ENCODE assay signal across 10 mouse cellular contexts in the genomic region with DNA sequence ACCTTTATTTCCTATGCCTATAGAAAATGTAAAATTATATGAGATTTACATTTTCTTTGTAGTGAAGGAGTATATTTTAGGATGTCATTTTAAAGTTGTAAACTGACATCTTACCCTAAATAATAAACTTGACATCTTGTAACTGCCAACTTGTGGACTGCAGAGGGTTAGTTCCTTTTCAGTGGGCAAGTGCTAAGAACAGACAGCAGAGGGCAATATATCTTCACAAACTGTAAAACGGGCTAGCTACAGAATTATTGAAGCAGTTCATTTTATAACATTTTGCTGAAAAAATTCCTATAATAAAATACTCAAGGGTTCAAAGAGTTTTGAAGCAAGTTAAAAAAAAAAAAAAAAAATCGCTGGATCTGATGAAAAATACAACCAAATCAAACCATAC. TPM values are rescaled to one million over a fixed set of nuclear protein-coding genes. Genes with fewer than 3 reads are reported as not detected.
A peak's percentile ranks its signal among the peaks of the same experiment; 100 is the strongest.
DNase-seq lines count a peak whose midpoint lies in the region; ATAC-seq and TF ChIP-seq lines count a peak whose summit lies in the region.
"Had no signal": no experiment of that assay in that cellular context is flagged by ENCODE, and none has a peak within 500 bp of the region (broad histone marks: within the 10 kb centered on the region; RNA-seq: fewer than 3 reads in every experiment).

No protein-coding gene starts in this region.

- no peak for TF ChIP-seq POLR2A in heart, adult 2 months (IDR thresholded peaks at IDR 0.05; ENCODE audit: insufficient read depth, low read depth, low read length)

- H3K9me3 ChIP-seq in heart, embryonic 12.5 days (replicated peaks), result no peaks in the 10 kb centered on the region
- H3K9me3 ChIP-seq in midbrain, embryonic 14.5 days (ENCODE audit: control insufficient read depth, low read length), result no peaks in the 10 kb centered on the region
- no peaks in the 10 kb centered on the region for H3K9me3 ChIP-seq in midbrain, embryonic 16.5 days (replicated peaks; ENCODE audit: control insufficient read depth, low read length, poor library complexity, severe bottlenecking)
- H3K9me3 ChIP-seq in stomach, postnatal 0 days (ENCODE audit: control insufficient read depth, low read length), result no peaks in the 10 kb centered on the region
- H3K9me3 ChIP-seq in intestine, embryonic 15.5 days, result no peaks in the 10 kb centered on the region
- H3K9me3 ChIP-seq: liver, embryonic 15.5 days had no signal

- TF ChIP-seq EP300 in heart, adult 2 months (IDR thresholded peaks at IDR 0.05; ENCODE audit: insufficient read depth, low read depth, low read length), result no peak
- no peak for TF ChIP-seq EP300 in stomach, postnatal 0 days (optimal IDR thresholded peaks at IDR 0.05)

- 42% methylated on average over 2 of the region's 2 CpGs for WGBS in heart, adult 2 months
- WGBS in heart, embryonic 12.5 days, result 57% methylated on average over 2 of the region's 2 CpGs
- 74% methylated on average over 2 of the region's 2 CpGs for WGBS in midbrain, embryonic 14.5 days
- WGBS in midbrain, embryonic 16.5 days, result 58% methylated on average over 2 of the region's 2 CpGs
- 46% methylated on average over 2 of the region's 2 CpGs for WGBS in stomach, postnatal 0 days
- 53% methylated on average over 2 of the region's 2 CpGs for WGBS in intestine, embryonic 15.5 days

- H3K4me2 ChIP-seq in heart, embryonic 12.5 days, result no peak overlapping the region
- H3K4me2 ChIP-seq in midbrain, embryonic 14.5 days (ENCODE audit: low read length), result no peak overlapping the region
- H3K4me2 ChIP-seq in midbrain, embryonic 16.5 days (ENCODE audit: low read length), result no peak overlapping the region
- H3K4me2 ChIP-seq in stomach, postnatal 0 days (replicated peaks; ENCODE audit: low read depth), result no peak overlapping the region
- H3K4me2 ChIP-seq in intestine, embryonic 15.5 days (replicated peaks), result no peak overlapping the region
- H3K4me2 ChIP-seq: liver, embryonic 15.5 days had no signal

- no peaks in the 10 kb centered on the region; the same call in none of the 2 replicates for H3K36me3 ChIP-seq in heart, adult 2 months (ENCODE audit: control insufficient read depth, insufficient read depth, low read length)
- peaks cover 26% of the 10 kb centered on the region for H3K36me3 ChIP-seq in heart, embryonic 12.5 days
- peaks cover 37% of the 10 kb centered on the region for H3K36me3 ChIP-seq in midbrain, embryonic 14.5 days (ENCODE audit: control insufficient read depth, insufficient read depth, low read length)
- H3K36me3 ChIP-seq in midbrain, embryonic 16.5 days (ENCODE audit: control insufficient read depth, insufficient read depth, low read length), result 0 out of 2 replicates have a peak, but pooled peaks cover 9% of the 10 kb centered on the region
- H3K36me3 ChIP-seq in stomach, postnatal 0 days (ENCODE audit: control insufficient read depth, insufficient read depth, low read length), result peaks cover 14% of the 10 kb centered on the region
- 0 out of 2 replicates have a peak, but pooled peaks cover 8% of the 10 kb centered on the region for H3K36me3 ChIP-seq in intestine, embryonic 15.5 days

- peak; percentile 75 for TF ChIP-seq CTCF in heart, adult 2 months (IDR thresholded peaks at IDR 0.05)
- TF ChIP-seq CTCF in stomach, postnatal 0 days (IDR thresholded peaks at IDR 0.05; ENCODE audit: low read depth), result peak; percentile 77

- no peaks in the 10 kb centered on the region for H3K4me1 ChIP-seq in heart, adult 2 months (ENCODE audit: control insufficient read depth, insufficient read depth, low read length)
- no peaks in the 10 kb centered on the region for H3K4me1 ChIP-seq in heart, embryonic 12.5 days (replicated peaks)
- H3K4me1 ChIP-seq in midbrain, embryonic 14.5 days (ENCODE audit: control insufficient read depth, insufficient read depth, low read length), result no peaks in the 10 kb centered on the region
- H3K4me1 ChIP-seq in midbrain, embryonic 16.5 days (ENCODE audit: control insufficient read depth, insufficient read depth, low read length), result no peaks in the 10 kb centered on the region
- no peaks in the 10 kb centered on the region for H3K4me1 ChIP-seq in stomach, postnatal 0 days (replicated peaks; ENCODE audit: control insufficient read depth, insufficient read depth)
- no peaks in the 10 kb centered on the region for H3K4me1 ChIP-seq in intestine, embryonic 15.5 days (replicated peaks)
- H3K4me1 ChIP-seq: liver, embryonic 15.5 days had no signal

- H3K27ac ChIP-seq in heart, adult 2 months, result no peak overlapping the region
- H3K27ac ChIP-seq in heart, embryonic 12.5 days (ENCODE audit: poor library complexity, severe bottlenecking), result no peak overlapping the region
- no peak overlapping the region for H3K27ac ChIP-seq in midbrain, embryonic 14.5 days (replicated peaks; ENCODE audit: low read depth, low read length)
- H3K27ac ChIP-seq in midbrain, embryonic 16.5 days (ENCODE audit: low read length), result no peak overlapping the region
- no peak overlapping the region for H3K27ac ChIP-seq in stomach, postnatal 0 days (replicated peaks)
- H3K27ac ChIP-seq in intestine, embryonic 15.5 days, result no peak overlapping the region
- H3K27ac ChIP-seq: liver, embryonic 15.5 days had no signal

- DNase-seq in heart, adult 2 months, result no peak
- peak; percentile 75 for DNase-seq in midbrain, embryonic 14.5 days
- DNase-seq in embryo, embryonic 11 days, result peak; percentile 23
- DNase-seq in stomach, postnatal 0 days (ENCODE audit: low spot score), result no peak
- no peak for DNase-seq in urinary bladder, postnatal 36 days (ENCODE audit: low spot score in 2 of 2)
- DNase-seq: thymus, adult 18-20 months had no signal

- intact Hi-C loops in heart, adult 2 months (cut with DNase I), result loop anchor here (2.0 to 5.0 kb wide), 2 partner anchors 406 to 823 kb away; no protein-coding TSS in a partner anchor

- H3K9ac ChIP-seq in heart, adult 2 months (ENCODE audit: low read depth, low read length), result no peak overlapping the region
- no peak overlapping the region for H3K9ac ChIP-seq in heart, embryonic 12.5 days
- no peak overlapping the region for H3K9ac ChIP-seq in midbrain, embryonic 14.5 days (replicated peaks; ENCODE audit: low read length)
- no peak overlapping the region for H3K9ac ChIP-seq in midbrain, embryonic 16.5 days (ENCODE audit: low read depth, low read length)
- no peak overlapping the region for H3K9ac ChIP-seq in stomach, postnatal 0 days (ENCODE audit: low read length)
- no peak overlapping the region for H3K9ac ChIP-seq in intestine, embryonic 15.5 days
- H3K9ac ChIP-seq: liver, embryonic 15.5 days had no signal

- no peaks in the 10 kb centered on the region for H3K27me3 ChIP-seq in heart, adult 2 months (ENCODE audit: control insufficient read depth, insufficient read depth, low read length)
- no peaks in the 10 kb centered on the region for H3K27me3 ChIP-seq in heart, embryonic 12.5 days (replicated peaks)
- no peaks in the 10 kb centered on the region for H3K27me3 ChIP-seq in midbrain, embryonic 14.5 days (ENCODE audit: control insufficient read depth, insufficient read depth, low read length)
- H3K27me3 ChIP-seq in midbrain, embryonic 16.5 days (ENCODE audit: control insufficient read depth, insufficient read depth, low read depth, low read length), result no peaks in the 10 kb centered on the region
- H3K27me3 ChIP-seq in stomach, postnatal 0 days (ENCODE audit: control insufficient read depth, insufficient read depth, low read length), result no peaks in the 10 kb centered on the region
- H3K27me3 ChIP-seq in intestine, embryonic 15.5 days (replicated peaks), result no peaks in the 10 kb centered on the region
- H3K27me3 ChIP-seq: liver, embryonic 15.5 days had no signal

- H3K4me3 ChIP-seq in heart, adult 2 months, result no peak overlapping the region
- no peak overlapping the region for H3K4me3 ChIP-seq in heart, embryonic 12.5 days
- no peak overlapping the region for H3K4me3 ChIP-seq in midbrain, embryonic 14.5 days (replicated peaks; ENCODE audit: low read depth, low read length)
- H3K4me3 ChIP-seq in midbrain, embryonic 16.5 days (ENCODE audit: low read depth, low read length), result no peak overlapping the region
- H3K4me3 ChIP-seq in stomach, postnatal 0 days (ENCODE audit: low read depth, low read length), result no peak overlapping the region
- no peak overlapping the region for H3K4me3 ChIP-seq in intestine, embryonic 15.5 days (replicated peaks)
- H3K4me3 ChIP-seq: liver, embryonic 15.5 days had no signal

- no peaks in the 10 kb centered on the region for H3K79me2 ChIP-seq in heart, adult 2 months (replicated peaks; ENCODE audit: control insufficient read depth, insufficient read depth, low read length)

- ATAC-seq in heart, embryonic 12.5 days (ENCODE audit: insufficient number of reproducible peaks, low FRiP score), result no peak
- ATAC-seq in midbrain, embryonic 14.5 days (ENCODE audit: low FRiP score, low TSS enrichment), result no peak
- ATAC-seq in midbrain, embryonic 16.5 days, result no peak
- ATAC-seq in stomach, postnatal 0 days (ENCODE audit: low FRiP score, low TSS enrichment), result no peak
- ATAC-seq in intestine, embryonic 15.5 days, result no peak

RNA-seq across cellular contexts. Expression of a gene that starts 40.4 kb away (rescaled TPM):
- total RNA-seq in heart, adult 2 months (2021), result 10 to 100 TPM; 29.1 to 35.3 TPM
- polyA plus RNA-seq in heart, adult 2 months (2012; rRNA removed), result 6.0 and 11.3 TPM in 2 replicates
- polyA plus RNA-seq in heart, embryonic 12.5 days (2016; fragmentation: Nextera tagmentation; extraction: Ambion mirVana), result 23.1 and 29.1 TPM in 2 replicates
- 30.8 and 40.5 TPM in 2 replicates for polyA plus RNA-seq in midbrain, embryonic 14.5 days (2014; fragmentation: Nextera tagmentation; extraction: Ambion mirVana)
- polyA plus RNA-seq in midbrain, embryonic 16.5 days (2015; fragmentation: Nextera tagmentation; extraction: Ambion mirVana), result 32.4 and 37.7 TPM in 2 replicates
- 7.3 and 8.2 TPM in 2 replicates for polyA plus RNA-seq in stomach, postnatal 0 days (2015; fragmentation: Nextera tagmentation; extraction: Ambion mirVana)
- polyA plus RNA-seq in intestine, embryonic 15.5 days (2015; fragmentation: Nextera tagmentation; extraction: Ambion mirVana), result 18.5 and 19.3 TPM in 2 replicates

RNA-seq across cellular contexts. Expression of a gene that starts 41.2 kb away (rescaled TPM):
- 10 to 100 TPM; 25.1 to 30.2 TPM for total RNA-seq in heart, adult 2 months (2021)
- 7.5 and 17.2 TPM in 2 replicates for polyA plus RNA-seq in heart, adult 2 months (2012; rRNA removed)
- 97.8 and 106 TPM in 2 replicates for polyA plus RNA-seq in heart, embryonic 12.5 days (2016; fragmentation: Nextera tagmentation; extraction: Ambion mirVana)
- 85.6 and 109 TPM in 2 replicates for polyA plus RNA-seq in midbrain, embryonic 14.5 days (2014; fragmentation: Nextera tagmentation; extraction: Ambion mirVana)
- polyA plus RNA-seq in midbrain, embryonic 16.5 days (2015; fragmentation: Nextera tagmentation; extraction: Ambion mirVana), result 89.1 and 89.8 TPM in 2 replicates
- polyA plus RNA-seq in stomach, postnatal 0 days (2015; fragmentation: Nextera tagmentation; extraction: Ambion mirVana), result 54.6 and 55.8 TPM in 2 replicates
- 85.8 and 99.5 TPM in 2 replicates for polyA plus RNA-seq in intestine, embryonic 15.5 days (2015; fragmentation: Nextera tagmentation; extraction: Ambion mirVana)

Comparison
In these comparisons a context has a peak if more than half of its experiments do, and no peak if none do; other contexts are left out.
1. DNase-seq: peak in midbrain, embryonic 14.5 days (single experiment) and embryo, embryonic 11 days (single experiment); none in heart, adult 2 months (0 of 2), stomach, postnatal 0 days (single experiment) and urinary bladder, postnatal 36 days (0 of 2).